Mouse (Mus musculus): ENCODE measurements around the gene Lrp2. TPM values are rescaled to one million over a fixed set of nuclear protein-coding genes. Genes with fewer than 3 reads are reported as not detected.

Lrp2 gene
- polyA plus RNA-seq, 1 experiment from 2014 or later = 0.74 TPM

DNA sequence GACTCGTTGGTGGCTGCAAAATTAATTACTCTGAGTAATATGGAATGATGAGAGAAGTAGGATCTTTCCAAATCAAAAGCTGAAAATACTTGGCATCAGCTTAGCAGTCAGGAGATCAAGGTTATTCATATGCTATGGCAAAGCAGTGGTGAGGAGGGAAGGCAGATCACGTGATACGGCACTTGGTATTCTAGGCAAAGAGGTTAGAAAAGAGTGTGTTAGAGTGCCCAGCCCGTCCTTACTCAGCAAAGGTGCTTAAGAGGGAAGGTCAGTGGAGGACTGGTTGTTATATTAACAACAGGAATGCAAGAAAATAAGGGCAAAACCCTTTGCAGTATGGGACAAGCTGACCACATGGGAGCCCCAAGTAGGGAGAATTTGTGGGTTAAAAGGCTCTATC, 137.3 kb downstream of the Lrp2 start:
- ATAC-seq (ENCODE audit: insufficient number of reproducible peaks, low FRiP score) = no peak
- Histone ChIP-seq H3K36me3 (no peaks in the 10 kb centered on the region), H3K27ac (ENCODE audit: poor library complexity, severe bottlenecking) (no peak overlapping the region), H3K9ac (no peak overlapping the region), H3K27me3 (replicated peaks) (no peaks in the 10 kb centered on the region), H3K4me3 (no peak overlapping the region), H3K4me2 (no peak overlapping the region), H3K9me3 (replicated peaks) (no peaks in the 10 kb centered on the region), H3K4me1 (replicated peaks) (no peaks in the 10 kb centered on the region)
- WGBS = 80% methylated on average over 4 of the region's 4 CpGs

DNA sequence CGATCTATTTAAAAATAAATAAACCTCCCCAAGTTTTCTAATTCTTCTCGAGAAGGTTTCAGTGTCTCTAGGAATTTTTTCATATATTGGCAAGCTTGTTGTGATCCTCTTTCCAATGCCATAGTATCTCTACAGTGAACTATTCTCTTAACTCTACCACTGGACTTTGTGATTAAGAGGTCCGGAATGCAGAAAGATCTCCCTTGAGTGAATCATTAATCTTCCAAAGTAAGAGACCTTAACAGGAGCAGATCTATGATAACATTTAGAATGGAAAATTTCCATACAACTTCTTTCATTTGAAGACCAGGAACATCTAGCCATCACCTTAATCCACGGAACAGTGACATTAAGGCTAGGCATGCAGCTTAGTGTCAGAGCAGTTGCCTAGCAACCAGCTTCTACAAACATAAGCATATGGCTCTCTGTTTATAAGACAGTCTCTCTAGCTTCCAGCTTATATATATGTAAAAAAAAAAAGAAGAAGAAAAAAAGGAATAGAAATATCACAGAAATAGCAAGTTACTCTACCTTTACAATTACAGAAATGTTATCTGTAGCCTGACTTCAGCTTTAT, 139.9 kb downstream of the Lrp2 start:
- no peak for ATAC-seq (ENCODE audit: insufficient number of reproducible peaks, low FRiP score)
- Histone ChIP-seq H3K4me2 (no peak overlapping the region), H3K4me1 (replicated peaks) (no peaks in the 10 kb centered on the region), H3K27ac (ENCODE audit: poor library complexity, severe bottlenecking) (no peak overlapping the region), H3K4me3 (no peak overlapping the region), H3K9ac (no peak overlapping the region), H3K27me3 (replicated peaks) (no peaks in the 10 kb centered on the region), H3K36me3 (no peaks in the 10 kb centered on the region), H3K9me3 (replicated peaks) (no peaks in the 10 kb centered on the region)
- 55% methylated on average over 4 of the region's 4 CpGs for WGBS

DNA sequence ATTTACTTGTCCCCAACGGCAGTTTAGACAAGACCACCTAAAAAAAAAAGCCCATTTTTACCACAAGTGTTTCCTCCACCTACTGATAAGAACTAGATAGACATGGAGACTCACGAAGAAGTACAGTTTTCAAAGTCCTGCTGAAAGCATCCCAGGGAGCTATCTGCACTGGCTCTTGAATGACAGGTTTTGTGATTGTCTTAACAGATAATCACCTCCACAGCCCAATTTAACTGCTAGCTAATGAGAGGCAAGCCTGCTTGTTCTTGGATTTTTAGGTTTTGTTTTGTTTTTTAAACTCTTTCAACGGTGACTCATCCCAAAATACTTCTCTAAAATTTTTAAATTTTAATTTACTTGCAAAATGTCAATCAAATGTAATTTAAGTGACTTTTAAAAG, 144.2 kb downstream of the Lrp2 start:
- no peak for ATAC-seq (ENCODE audit: insufficient number of reproducible peaks, low FRiP score)
- Histone ChIP-seq H3K4me1 (replicated peaks) (no peaks in the 10 kb centered on the region), H3K27ac (ENCODE audit: poor library complexity, severe bottlenecking) (no peak overlapping the region), H3K36me3 (no peaks in the 10 kb centered on the region), H3K9me3 (replicated peaks) (no peaks in the 10 kb centered on the region), H3K4me2 (no peak overlapping the region), H3K9ac (no peak overlapping the region), H3K27me3 (replicated peaks) (no peaks in the 10 kb centered on the region), H3K4me3 (no peak overlapping the region)
- WGBS = 19% methylated on average over 3 of the region's 3 CpGs

DNA sequence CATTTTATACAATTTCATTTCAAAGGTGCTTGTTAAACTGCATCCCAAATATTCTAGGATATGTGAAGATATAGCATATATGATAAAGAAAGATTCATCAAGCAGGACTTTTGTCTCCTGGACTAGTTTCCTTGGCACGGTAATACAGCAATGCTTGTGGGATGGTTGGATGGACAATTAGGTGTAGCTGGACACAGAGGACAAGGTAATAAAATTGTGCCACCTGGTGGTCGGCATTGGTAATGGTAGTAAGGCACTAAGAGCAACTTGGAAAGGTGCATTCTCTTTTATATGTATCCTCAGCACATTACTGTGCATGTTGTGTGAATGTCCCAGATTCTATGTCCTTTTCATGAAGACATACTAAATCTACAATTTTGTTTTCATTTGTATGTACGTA, 157.7 kb downstream of the Lrp2 start:
- H3K27me3 ChIP-seq (replicated peaks) = 0 out of 2 replicates have a peak, but pooled peaks cover 2% of the 10 kb centered on the region
- ATAC-seq (ENCODE audit: insufficient number of reproducible peaks, low FRiP score) = no peak
- WGBS = 35% methylated on average over 3 of the region's 3 CpGs

DNA sequence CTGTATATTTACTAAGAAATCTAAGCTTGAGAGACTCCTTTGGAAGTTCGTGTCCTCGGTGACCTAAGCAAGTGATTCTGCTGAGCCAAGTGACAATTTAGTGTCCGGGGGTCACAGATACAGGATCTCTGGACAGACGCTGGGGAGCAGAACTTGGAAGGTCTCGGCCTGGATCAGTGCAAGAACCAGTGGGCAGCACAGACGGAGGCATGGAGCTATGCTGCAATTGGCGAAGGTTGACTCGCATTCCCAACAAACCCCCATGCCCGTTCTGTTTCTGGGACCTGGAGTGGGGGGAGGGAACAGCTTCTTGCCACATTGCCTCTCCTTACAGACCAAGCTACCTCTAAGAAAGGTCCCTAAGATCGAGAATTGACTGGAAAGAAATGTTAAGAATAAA, 158.7 kb downstream of the Lrp2 start:
- H3K27ac ChIP-seq (ENCODE audit: poor library complexity, severe bottlenecking) = no peak overlapping the region
- H3K4me2 ChIP-seq = no peak overlapping the region
- H3K4me3 ChIP-seq = no peak overlapping the region
- H3K4me1 ChIP-seq (replicated peaks) = no peaks in the 10 kb centered on the region
- no peaks in the 10 kb centered on the region for H3K36me3 ChIP-seq
- no peaks in the 10 kb centered on the region for H3K9me3 ChIP-seq (replicated peaks)
- ATAC-seq (ENCODE audit: insufficient number of reproducible peaks, low FRiP score) = no peak
- no peaks in the 10 kb centered on the region for H3K27me3 ChIP-seq (replicated peaks)
- H3K9ac ChIP-seq = no peak overlapping the region
- WGBS = 78% methylated on average over 10 of the region's 10 CpGs

More for the DNA sequence above, 157.7 kb downstream of the Lrp2 start:
- Histone ChIP-seq H3K4me2 (no peak overlapping the region), H3K9me3 (replicated peaks) (no peaks in the 10 kb centered on the region), H3K36me3 (no peaks in the 10 kb centered on the region), H3K4me3 (no peak overlapping the region), H3K27ac (ENCODE audit: poor library complexity, severe bottlenecking) (no peak overlapping the region), H3K9ac (no peak overlapping the region), H3K4me1 (replicated peaks) (no peaks in the 10 kb centered on the region)

DNA sequence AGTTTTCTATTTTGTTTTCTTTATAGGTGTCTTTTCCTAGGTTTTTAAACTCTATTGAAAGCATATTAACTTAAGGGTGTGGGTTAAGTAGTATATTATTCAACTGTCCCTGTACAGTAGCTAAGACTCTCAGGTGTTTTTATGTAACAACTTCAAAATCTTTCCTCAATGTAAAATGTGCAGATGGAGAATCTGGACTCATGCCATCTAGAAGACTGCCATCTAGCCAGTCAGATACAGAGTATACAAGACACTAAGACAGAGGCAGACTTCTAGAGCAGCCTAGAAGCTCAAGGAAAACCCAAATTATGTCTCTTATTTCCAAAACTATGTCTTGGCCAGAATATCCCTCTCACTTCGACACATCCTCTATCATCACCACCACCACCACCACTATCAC, 159.8 kb downstream of the Lrp2 start:
- H3K27me3 ChIP-seq (replicated peaks) = no peaks in the 10 kb centered on the region
- 83% methylated on average over 1 of the region's 1 CpGs for WGBS
- no peak overlapping the region for H3K27ac ChIP-seq (ENCODE audit: poor library complexity, severe bottlenecking)
- no peak for ATAC-seq (ENCODE audit: insufficient number of reproducible peaks, low FRiP score)
- no peak overlapping the region for H3K4me2 ChIP-seq
- no peak overlapping the region for H3K4me3 ChIP-seq
- no peaks in the 10 kb centered on the region for H3K36me3 ChIP-seq
- H3K4me1 ChIP-seq (replicated peaks) = no peaks in the 10 kb centered on the region
- no peak overlapping the region for H3K9ac ChIP-seq
- H3K9me3 ChIP-seq (replicated peaks) = no peaks in the 10 kb centered on the region

DNA sequence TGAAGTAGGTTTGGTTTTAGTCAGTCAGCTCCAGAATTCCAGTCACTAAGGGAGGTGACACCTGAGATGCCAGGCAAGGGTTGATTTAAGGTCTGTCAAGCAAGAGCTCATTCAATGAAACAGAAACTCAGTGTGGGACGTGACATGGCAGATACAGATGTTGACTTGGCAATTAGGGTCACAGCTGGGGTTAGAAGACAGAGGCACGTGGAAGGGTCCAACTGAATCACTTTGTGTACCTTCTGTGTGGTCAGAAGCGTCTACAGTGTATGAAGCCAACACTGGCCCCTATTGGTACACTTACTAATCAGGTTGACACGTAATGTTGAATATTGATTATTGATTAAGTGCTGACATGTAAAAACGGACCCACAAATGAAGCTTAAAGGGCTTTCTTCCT, 161.0 kb downstream of the Lrp2 start:
- H3K4me2 ChIP-seq = no peak overlapping the region
- no peaks in the 10 kb centered on the region for H3K4me1 ChIP-seq (replicated peaks)
- no peaks in the 10 kb centered on the region for H3K9me3 ChIP-seq (replicated peaks)
- H3K4me3 ChIP-seq = no peak overlapping the region
- H3K27me3 ChIP-seq (replicated peaks) = no peaks in the 10 kb centered on the region
- 60% methylated on average over 5 of the region's 5 CpGs for WGBS
- no peak for ATAC-seq (ENCODE audit: insufficient number of reproducible peaks, low FRiP score)
- H3K36me3 ChIP-seq = no peaks in the 10 kb centered on the region
- no peak overlapping the region for H3K27ac ChIP-seq (ENCODE audit: poor library complexity, severe bottlenecking)
- H3K9ac ChIP-seq = no peak overlapping the region

DNA sequence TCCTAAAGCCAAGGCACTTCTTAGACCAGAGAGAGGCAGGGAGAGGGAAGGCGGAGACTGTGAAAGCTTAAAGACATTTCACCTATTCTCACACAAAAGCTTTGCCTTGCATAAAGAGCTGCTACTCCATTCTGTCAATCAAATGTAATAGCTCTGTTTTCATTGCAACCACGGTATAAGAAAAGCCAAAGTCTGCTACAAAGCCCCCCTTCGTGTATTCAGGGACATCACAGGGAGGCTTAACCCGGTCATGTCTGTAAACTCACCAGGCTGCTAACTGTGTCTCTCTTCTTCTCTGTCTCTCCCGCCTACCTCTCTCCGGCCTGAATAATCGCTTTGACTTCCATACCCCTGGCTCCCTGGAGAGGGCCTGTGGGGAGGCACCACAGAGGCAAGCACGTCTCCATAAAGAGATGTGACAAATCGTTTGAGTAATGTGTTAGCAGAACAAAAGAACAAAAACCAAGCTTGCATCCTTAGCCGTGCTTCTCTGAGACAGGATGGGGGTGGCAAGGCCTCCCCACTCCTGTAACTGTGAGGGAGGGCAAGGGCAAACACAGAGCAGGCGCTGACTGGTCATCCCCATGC, 167.5 kb downstream of the Lrp2 start:
- no peak for ATAC-seq (ENCODE audit: insufficient number of reproducible peaks, low FRiP score)

DNA sequence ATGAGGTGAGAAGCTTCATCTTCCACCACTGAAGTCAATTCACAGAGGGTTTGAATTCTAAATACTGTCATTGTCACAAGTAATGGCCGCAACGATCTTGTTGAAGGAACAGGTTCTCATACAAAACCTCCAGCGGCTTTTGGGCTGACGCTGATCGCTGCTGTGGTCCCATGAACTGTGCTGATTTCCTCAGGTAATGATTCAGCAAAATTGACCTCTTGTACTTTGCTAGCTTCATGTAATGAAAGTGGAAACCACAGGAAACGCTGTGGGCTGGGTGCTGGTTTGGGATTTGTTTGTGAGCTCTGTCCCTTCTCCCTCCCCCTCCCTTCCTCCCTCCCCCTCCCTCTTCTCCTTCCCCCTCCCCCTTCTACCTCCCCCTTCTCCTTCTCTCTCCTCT, 170.8 kb downstream of the Lrp2 start:
- Histone ChIP-seq H3K9me3 (replicated peaks) (no peaks in the 10 kb centered on the region), H3K27ac (ENCODE audit: poor library complexity, severe bottlenecking) (no peak overlapping the region), H3K9ac (no peak overlapping the region), H3K4me2 (no peak overlapping the region), H3K36me3 (no peaks in the 10 kb centered on the region), H3K4me3 (no peak overlapping the region), H3K27me3 (replicated peaks) (no peaks in the 10 kb centered on the region), H3K4me1 (replicated peaks) (peaks cover 14% of the 10 kb centered on the region; the same call in 1 of the 2 replicates)
- WGBS = 78% methylated on average over 6 of the region's 6 CpGs
- ATAC-seq (ENCODE audit: insufficient number of reproducible peaks, low FRiP score) = no peak

More for the DNA sequence above, 167.5 kb downstream of the Lrp2 start:
- Histone ChIP-seq H3K4me1 (replicated peaks) (peaks cover 14% of the 10 kb centered on the region; the same call in 1 of the 2 replicates), H3K9me3 (replicated peaks) (no peaks in the 10 kb centered on the region), H3K4me2 (no peak overlapping the region), H3K27ac (ENCODE audit: poor library complexity, severe bottlenecking) (no peak overlapping the region), H3K4me3 (no peak overlapping the region), H3K9ac (no peak overlapping the region), H3K27me3 (replicated peaks) (no peaks in the 10 kb centered on the region), H3K36me3 (no peaks in the 10 kb centered on the region)
- WGBS = 20% methylated on average over 11 of the region's 11 CpGs

DNA sequence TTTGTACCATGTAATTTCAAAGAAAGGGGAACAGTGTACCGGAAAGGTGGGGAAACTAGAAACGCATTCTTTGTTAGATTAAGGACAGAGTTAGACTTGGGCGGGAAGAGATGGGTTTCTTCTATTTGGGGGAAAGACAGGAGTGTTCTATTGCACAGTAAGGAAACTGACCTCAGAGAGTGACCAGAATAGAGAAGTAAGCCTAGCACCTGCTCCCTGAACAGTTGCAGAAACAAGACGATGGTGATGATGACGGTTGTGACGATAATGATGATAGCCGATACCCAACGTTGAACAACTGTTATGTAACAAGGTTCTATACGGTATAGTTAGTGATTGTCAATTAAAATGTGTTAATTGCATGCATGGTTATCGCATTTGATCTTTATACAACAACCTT, 171.3 kb downstream of the Lrp2 start:
- no peak overlapping the region for H3K4me2 ChIP-seq
- H3K4me3 ChIP-seq = no peak overlapping the region
- WGBS = 80% methylated on average over 10 of the region's 10 CpGs
- no peaks in the 10 kb centered on the region for H3K27me3 ChIP-seq (replicated peaks)
- H3K27ac ChIP-seq (ENCODE audit: poor library complexity, severe bottlenecking) = no peak overlapping the region
- ATAC-seq (ENCODE audit: insufficient number of reproducible peaks, low FRiP score) = no peak
- H3K9me3 ChIP-seq (replicated peaks) = no peaks in the 10 kb centered on the region
- no peaks in the 10 kb centered on the region for H3K36me3 ChIP-seq
- no peak overlapping the region for H3K9ac ChIP-seq
- peaks cover 14% of the 10 kb centered on the region; the same call in 1 of the 2 replicates for H3K4me1 ChIP-seq (replicated peaks)

DNA sequence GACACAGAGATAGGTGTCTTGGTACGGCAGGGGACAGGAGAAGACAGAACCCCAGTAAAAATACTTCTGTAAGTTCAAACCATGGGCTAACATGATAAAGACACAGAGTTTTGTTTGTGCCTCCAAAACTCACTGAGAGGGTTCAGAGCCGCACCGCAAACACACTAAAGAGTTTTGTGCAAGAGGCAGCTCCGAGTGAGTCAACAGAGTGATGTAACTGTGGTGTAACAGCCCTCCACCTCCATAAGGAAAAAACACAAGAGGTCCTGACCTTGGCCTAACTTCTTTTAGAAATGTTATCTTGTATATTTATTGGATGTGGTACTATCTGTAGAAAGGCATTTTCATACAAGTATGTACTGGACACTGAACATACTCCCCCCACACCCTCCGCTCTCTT, 180.2 kb downstream of the Lrp2 start:
- 90% methylated on average over 5 of the region's 5 CpGs for WGBS
- H3K9me3 ChIP-seq (replicated peaks) = no peaks in the 10 kb centered on the region

DNA sequence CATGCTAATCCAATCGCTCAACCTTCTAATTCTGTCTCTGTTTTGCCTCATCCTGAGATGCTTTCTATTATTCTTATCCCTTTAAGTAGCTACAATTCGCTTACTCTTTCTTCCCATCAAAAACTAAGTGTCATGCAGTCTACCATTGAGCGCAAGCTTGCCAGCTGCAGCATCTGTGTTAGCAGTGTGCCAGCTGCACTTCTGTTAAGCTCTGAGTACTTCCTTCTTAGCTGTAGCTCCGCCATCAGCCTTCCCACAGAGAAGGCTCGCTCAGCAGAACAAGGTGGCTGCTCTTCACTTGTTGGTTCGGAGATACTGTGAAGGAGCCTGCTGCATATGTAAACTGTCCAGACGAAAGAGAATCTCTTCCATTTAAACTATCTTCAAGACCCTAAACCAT, 183.6 kb downstream of the Lrp2 start:
- no peak for ATAC-seq (ENCODE audit: insufficient number of reproducible peaks, low FRiP score)
- no peak overlapping the region for H3K4me3 ChIP-seq
- H3K27me3 ChIP-seq (replicated peaks) = no peaks in the 10 kb centered on the region
- 80% methylated on average over 7 of the region's 7 CpGs for whole genome bisulfite sequencing
- H3K9ac ChIP-seq = no peak overlapping the region
- H3K27ac ChIP-seq (ENCODE audit: poor library complexity, severe bottlenecking) = no peak overlapping the region
- no peaks in the 10 kb centered on the region for H3K36me3 ChIP-seq
- H3K4me1 ChIP-seq (replicated peaks) = no peaks in the 10 kb centered on the region
- H3K4me2 ChIP-seq = no peak overlapping the region
- H3K9me3 ChIP-seq (replicated peaks) = no peaks in the 10 kb centered on the region

More for the DNA sequence above, 180.2 kb downstream of the Lrp2 start:
- H3K4me2 ChIP-seq = no peak overlapping the region
- ATAC-seq (ENCODE audit: insufficient number of reproducible peaks, low FRiP score) = no peak
- no peaks in the 10 kb centered on the region for H3K36me3 ChIP-seq
- no peak overlapping the region for H3K9ac ChIP-seq
- no peaks in the 10 kb centered on the region for H3K27me3 ChIP-seq (replicated peaks)
- no peak overlapping the region for H3K27ac ChIP-seq (ENCODE audit: poor library complexity, severe bottlenecking)
- H3K4me3 ChIP-seq = no peak overlapping the region
- no peaks in the 10 kb centered on the region for H3K4me1 ChIP-seq (replicated peaks)
